Mouse (Mus musculus): ENCODE results near the gene Aldh1l1.
"Not testable (repeated sequence)": the region's sequence is repeated elsewhere in the genome, so short reads cannot be mapped to it uniquely, and the experiment has no call there.

The Aldh1l1 gene

GRCm38 (mm10) chr6:90620791-90621583 lies 134.8 kb downstream of the Aldh1l1 start:
- in situ Hi-C loops (cut with MboI, MseI): no loop called here

- in situ Hi-C loops (cut with MboI, MseI): no loop called here
Measured at GRCm38 (mm10) chr6:90621584-90621890, 135.3 kb downstream of the Aldh1l1 start.

GRCm38 (mm10) chr6:90622758-90623455 lies 136.7 kb downstream of the Aldh1l1 start:
- in situ Hi-C loops (cut with MboI, MseI): no loop called here

- in situ Hi-C loops (cut with MboI, MseI): no loop called here
Measured at GRCm38 (mm10) chr6:90623456-90623836, 137.2 kb downstream of the Aldh1l1 start.

GRCm38 (mm10) chr6:90624184-90624583 lies 138.0 kb downstream of the Aldh1l1 start:
- in situ Hi-C loops (cut with MboI, MseI): no loop called here

GRCm38 (mm10) chr6:90624733-90625132 lies 138.5 kb downstream of the Aldh1l1 start:
- in situ Hi-C loops (cut with MboI, MseI): no loop called here

- in situ Hi-C loops (cut with MboI, MseI): no loop called here
Measured at GRCm38 (mm10) chr6:90625207-90625994, 139.2 kb downstream of the Aldh1l1 start.

- in situ Hi-C loops (cut with MboI, MseI): no loop called here
Measured at GRCm38 (mm10) chr6:90627556-90627955, 141.3 kb downstream of the Aldh1l1 start.

- in situ Hi-C loops (cut with MboI, MseI): no loop called here
Measured at GRCm38 (mm10) chr6:90629506-90629905, 143.3 kb downstream of the Aldh1l1 start.

- in situ Hi-C loops (cut with MboI, MseI): no loop called here
Measured at GRCm38 (mm10) chr6:90630427-90630826, 144.2 kb downstream of the Aldh1l1 start.

- in situ Hi-C loops (cut with MboI, MseI): not testable (repeated sequence)
Measured at GRCm38 (mm10) chr6:90632526-90632925, 146.3 kb downstream of the Aldh1l1 start.

- in situ Hi-C loops (cut with MboI, MseI): no loop called here
Measured at GRCm38 (mm10) chr6:90635081-90635480, 148.9 kb downstream of the Aldh1l1 start.

- in situ Hi-C loops (cut with MboI, MseI): no loop called here
Measured at GRCm38 (mm10) chr6:90635611-90636010, 149.4 kb downstream of the Aldh1l1 start.

GRCm38 (mm10) chr6:90643057-90643456 lies 156.8 kb downstream of the Aldh1l1 start:
- in situ Hi-C loops (cut with MboI, MseI): no loop called here

- in situ Hi-C loops (cut with MboI, MseI): no loop called here
Measured at GRCm38 (mm10) chr6:90644965-90645364, 158.7 kb downstream of the Aldh1l1 start.

- in situ Hi-C loops (cut with MboI, MseI): no loop called here
Measured at GRCm38 (mm10) chr6:90648391-90648790, 162.2 kb downstream of the Aldh1l1 start.

GRCm38 (mm10) chr6:90649279-90649678 lies 163.1 kb downstream of the Aldh1l1 start:
- in situ Hi-C loops (cut with MboI, MseI): no loop called here

All from T-helper 2 cell (primary cell).